Mouse (Mus musculus): Measurements from ENCODE around the gene Pdcd6. TPM values are rescaled to one million over a fixed set of nuclear protein-coding genes. Genes with fewer than 3 reads are reported as not detected.

Pdcd6 gene
- polyA plus RNA-seq (2015; fragmentation: Nextera tagmentation; extraction: Ambion mirVana): 110 and 114 TPM in 2 replicates

DNA sequence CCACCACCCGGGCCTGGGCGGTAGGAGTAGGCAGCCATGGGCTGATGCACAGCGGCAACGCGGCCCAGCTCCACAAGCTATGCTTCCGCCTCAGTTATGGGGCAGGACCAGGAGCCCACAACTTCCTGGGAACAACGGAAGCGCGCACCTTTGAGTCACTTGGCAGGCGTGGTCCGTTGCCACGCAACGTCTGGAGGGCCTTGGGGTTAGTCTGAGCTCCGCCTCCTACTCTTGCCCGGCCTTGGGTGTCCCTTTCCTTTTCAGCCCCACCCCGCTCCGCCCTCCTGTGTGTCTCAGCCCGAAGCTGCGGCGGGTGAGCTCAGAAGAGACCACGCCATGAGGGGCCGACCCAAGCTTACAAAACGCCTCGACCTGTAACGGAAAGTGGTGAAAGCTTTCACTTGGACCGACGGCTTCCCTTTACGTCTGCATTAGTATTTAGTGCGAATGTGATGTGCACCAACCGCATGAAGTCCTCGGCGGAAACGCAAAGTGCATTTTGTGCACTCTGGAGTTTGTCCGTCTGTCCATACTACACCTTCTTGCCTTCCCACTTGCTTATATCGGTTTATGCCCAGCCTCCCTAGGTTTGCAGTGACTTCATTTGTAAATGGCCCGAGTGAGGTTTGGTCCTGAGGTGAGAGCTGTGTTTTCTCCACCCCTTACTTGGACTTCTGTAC is at the start of gene Pdcd6:
TSS of gene Pdcd6 (minus strand) at position 411 of the 680 bp plus-strand sequence.

DNA sequence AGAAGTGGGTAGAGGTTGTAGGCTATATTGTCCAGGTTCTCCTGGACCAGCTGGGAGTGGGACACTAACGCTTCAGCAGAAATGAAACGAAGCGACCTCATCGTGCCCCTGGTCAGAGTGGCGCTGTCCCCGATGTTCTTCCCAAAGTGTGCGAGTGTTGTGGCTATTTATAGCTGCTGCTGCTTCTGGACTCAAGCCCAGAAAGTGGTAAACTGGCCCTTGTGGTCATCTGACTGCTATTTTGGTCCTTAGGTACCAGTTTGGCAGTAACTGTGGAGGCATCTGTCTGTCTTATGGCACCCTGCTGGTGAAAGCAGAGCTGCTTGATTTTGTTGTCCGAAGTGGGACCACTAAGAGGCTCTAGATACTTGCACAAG is 46.5 kb upstream of the Pdcd6 start, which contains the start of gene Lrrc14b:
TSS of gene Lrrc14b (minus strand) at position 147 of the 377 bp plus-strand sequence.

DNA sequence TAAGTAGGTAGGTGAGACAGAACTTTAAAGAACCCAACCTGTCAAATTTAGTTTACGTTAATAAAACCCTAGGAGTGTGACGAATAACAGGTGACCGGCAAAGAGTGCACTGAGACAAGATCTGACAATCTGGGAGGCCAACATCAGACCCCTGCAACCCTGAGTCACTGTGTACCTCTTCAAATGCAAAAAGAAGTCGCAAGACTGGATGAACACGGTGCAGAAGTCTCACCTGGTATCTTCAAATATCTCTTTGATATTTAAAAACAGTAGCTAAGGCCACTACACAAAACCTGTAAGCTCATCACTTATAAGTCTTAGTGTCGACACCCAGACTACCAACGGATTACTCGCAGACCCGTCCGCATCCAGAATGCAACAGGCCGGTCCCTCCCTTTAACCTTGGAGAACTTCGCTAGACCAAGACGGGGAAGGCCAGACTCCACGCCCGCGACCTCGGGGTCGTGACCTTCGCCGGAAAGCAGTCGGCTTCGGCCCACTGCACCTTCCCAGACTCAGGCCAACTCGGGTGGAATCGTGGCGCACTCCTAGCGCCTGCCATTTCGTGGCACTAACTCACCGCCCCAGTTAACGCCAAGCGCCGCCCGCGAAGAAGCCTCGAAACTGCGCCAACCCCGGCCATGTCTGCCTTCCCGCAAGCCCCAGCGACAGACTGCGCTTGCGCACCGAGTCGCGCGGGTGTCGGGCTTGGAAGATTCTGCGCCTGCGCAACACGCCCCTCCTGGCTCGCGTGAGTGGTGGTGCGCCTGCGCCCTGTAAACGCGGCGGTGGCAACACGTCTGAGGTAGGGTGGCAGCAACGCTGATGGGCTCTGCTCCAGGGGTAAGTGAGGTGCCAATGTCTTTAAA is 32.4 kb upstream of the Pdcd6 start, which contains the start of the genes Sdha and Ccdc127:
TSS of gene Sdha (minus strand) at position 715 of the 869 bp plus-strand sequence.
TSS of gene Ccdc127 (plus strand) at position 744 of the 869 bp plus-strand sequence.

DNA sequence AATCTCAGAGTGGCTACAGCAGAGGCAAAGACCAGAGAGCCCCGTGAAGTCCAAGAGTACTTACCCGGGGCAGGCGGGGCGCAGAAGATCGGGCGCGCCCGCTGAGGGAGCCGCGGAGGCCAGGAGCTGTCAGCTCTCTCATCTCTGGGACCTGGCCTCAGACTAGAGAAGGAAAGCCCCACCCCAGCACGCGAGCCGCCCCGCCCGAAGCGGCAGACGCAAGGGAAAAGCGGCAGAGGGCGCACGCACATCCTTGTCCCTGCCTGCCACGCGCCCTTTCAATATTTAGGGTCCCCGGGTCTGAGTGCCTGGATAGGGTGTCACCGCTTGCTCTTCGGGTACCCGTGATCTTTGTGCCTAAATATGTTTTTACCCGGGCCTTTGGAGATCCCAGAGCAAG is 25.2 kb downstream of the Pdcd6 start, which contains the start of gene Ahrr:
TSS of gene Ahrr (minus strand) at position 165 of the 400 bp plus-strand sequence.

Other genes starting within 250 kb of the Pdcd6 start
- gene Slc9a3, start 196.1 kb downstream of the Pdcd6 start, polyA plus RNA-seq (2015; fragmentation: Nextera tagmentation; extraction: Ambion mirVana): not detected in 2 replicates
- 30.9 and 34.4 TPM in 2 replicates for gene Exoc3, start 108.8 kb downstream of the Pdcd6 start, polyA plus RNA-seq (2015; fragmentation: Nextera tagmentation; extraction: Ambion mirVana)
- gene Ahrr, start 25.2 kb downstream of the Pdcd6 start, polyA plus RNA-seq (2015; fragmentation: Nextera tagmentation; extraction: Ambion mirVana): 0.10 and 0.13 TPM in 2 replicates
- 128 and 137 TPM in 2 replicates for gene Sdha, start 32.7 kb upstream of the Pdcd6 start, polyA plus RNA-seq (2015; fragmentation: Nextera tagmentation; extraction: Ambion mirVana)
- gene Ccdc127, start 32.7 kb upstream of the Pdcd6 start, polyA plus RNA-seq (2015; fragmentation: Nextera tagmentation; extraction: Ambion mirVana): 22.8 and 28.8 TPM in 2 replicates
- gene Lrrc14b, start 46.4 kb upstream of the Pdcd6 start, polyA plus RNA-seq (2015; fragmentation: Nextera tagmentation; extraction: Ambion mirVana): not detected in 2 replicates
- gene Zfp72, start 73.3 kb upstream of the Pdcd6 start, polyA plus RNA-seq (2015; fragmentation: Nextera tagmentation; extraction: Ambion mirVana): 1.1 and 1.4 TPM in 2 replicates
- 113 and 116 TPM in 2 replicates for gene Ftl1-ps1, start 82.1 kb upstream of the Pdcd6 start, polyA plus RNA-seq (2015; fragmentation: Nextera tagmentation; extraction: Ambion mirVana)
- 15.3 and 15.7 TPM in 2 replicates for gene Zfp825, start 176.4 kb upstream of the Pdcd6 start, polyA plus RNA-seq (2015; fragmentation: Nextera tagmentation; extraction: Ambion mirVana)

Measured in spleen, postnatal 0 days (tissue).